Mouse (Mus musculus): ENCODE data around the gene Avpr2.
A peak's percentile ranks its signal among the peaks of the same experiment; 100 is the strongest.

Gene Avpr2

GRCm38 (mm10) chrX:73891551-73892152 is at the start of gene Avpr2:
Gene Avpr2 (plus strand): TSS chrX:73892102.
- no peak for ATAC-seq (ENCODE audit: low TSS enrichment)

- no peak for ATAC-seq (ENCODE audit: low TSS enrichment)
These were observed 37.4 kb upstream of the Avpr2 start for GRCm38 (mm10) chrX:73854326-73855086.

GRCm38 (mm10) chrX:73855087-73855408 is 36.9 kb upstream of the Avpr2 start:
- ATAC-seq (ENCODE audit: low TSS enrichment) = no peak

GRCm38 (mm10) chrX:73864692-73865091 is 27.2 kb upstream of the Avpr2 start:
- peak; percentile 64; the same call in 1 of the 2 replicates for ATAC-seq (ENCODE audit: low TSS enrichment)

- ATAC-seq (ENCODE audit: low TSS enrichment) = peak; percentile 34; the same call in 1 of the 2 replicates
These were observed 24.6 kb upstream of the Avpr2 start for GRCm38 (mm10) chrX:73867256-73867655.

GRCm38 (mm10) chrX:73867852-73868251 is 24.1 kb upstream of the Avpr2 start:
- no peak for ATAC-seq (ENCODE audit: low TSS enrichment)

- no peak for ATAC-seq (ENCODE audit: low TSS enrichment)
These were observed 22.6 kb upstream of the Avpr2 start for GRCm38 (mm10) chrX:73869334-73869733.

- ATAC-seq (ENCODE audit: low TSS enrichment) = no peak
These were observed 20.4 kb upstream of the Avpr2 start for GRCm38 (mm10) chrX:73871474-73871873.

- no peak for ATAC-seq (ENCODE audit: low TSS enrichment)
These were observed 19.9 kb upstream of the Avpr2 start for GRCm38 (mm10) chrX:73871956-73872355.

GRCm38 (mm10) chrX:73875881-73876280 is 16.0 kb upstream of the Avpr2 start:
- ATAC-seq (ENCODE audit: low TSS enrichment) = no peak

GRCm38 (mm10) chrX:73877014-73877413 is 14.9 kb upstream of the Avpr2 start:
- no peak for ATAC-seq (ENCODE audit: low TSS enrichment)

- peak; percentile 61; the same call in 1 of the 2 replicates for ATAC-seq (ENCODE audit: low TSS enrichment)
These were observed 11.5 kb upstream of the Avpr2 start for GRCm38 (mm10) chrX:73880194-73881035.

GRCm38 (mm10) chrX:73881036-73881427 is 10.9 kb upstream of the Avpr2 start:
- ATAC-seq (ENCODE audit: low TSS enrichment) = 0 out of 2 replicates have a peak, but pooled peaks have one; percentile 28

- ATAC-seq (ENCODE audit: low TSS enrichment) = no peak
These were observed 10.4 kb upstream of the Avpr2 start for GRCm38 (mm10) chrX:73881463-73881862.

GRCm38 (mm10) chrX:73892833-73893232 is 931 bp downstream of the Avpr2 start:
- no peak for ATAC-seq (ENCODE audit: low TSS enrichment)

GRCm38 (mm10) chrX:73895719-73896118 is 3.8 kb downstream of the Avpr2 start, which contains the start of gene L1cam:
Gene L1cam (minus strand): TSS chrX:73896105.
- peak; percentile 73; the same call in 1 of the 2 replicates for ATAC-seq (ENCODE audit: low TSS enrichment)

GRCm38 (mm10) chrX:73897959-73898358 is 6.1 kb downstream of the Avpr2 start:
- no peak for ATAC-seq (ENCODE audit: low TSS enrichment)

GRCm38 (mm10) chrX:73910049-73910448 is 18.1 kb downstream of the Avpr2 start:
- ATAC-seq (ENCODE audit: low TSS enrichment) = no peak

- ATAC-seq (ENCODE audit: low TSS enrichment) = no peak
These were observed 18.5 kb downstream of the Avpr2 start for GRCm38 (mm10) chrX:73910451-73910850.

GRCm38 (mm10) chrX:73911156-73911555 is 19.3 kb downstream of the Avpr2 start:
- ATAC-seq (ENCODE audit: low TSS enrichment) = no peak

- no peak for ATAC-seq (ENCODE audit: low TSS enrichment)
These were observed 19.7 kb downstream of the Avpr2 start for GRCm38 (mm10) chrX:73911588-73911987.

Data from frontal cortex, adult (tissue).